Mouse (Mus musculus): Measurements from ENCODE around the gene Snx29.

GRCm38 (mm10) chr16:11407932-11408620 lies 85.4 kb downstream of the Snx29 start:
- no peak for TF ChIP-seq EP300 (IDR thresholded peaks at IDR 0.05; ENCODE audit: low read length)
- no peak for TF ChIP-seq CTCF (conservative IDR thresholded peaks at IDR 0.05 in 1 of 2, IDR thresholded peaks at IDR 0.05 in 1 of 2; ENCODE audit: low read depth in 2 of 2, low read length in 2 of 2)
- no peak for TF ChIP-seq GABPA (IDR thresholded peaks at IDR 0.05; ENCODE audit: insufficient replicate concordance, low read depth, low read length)
- no peak for TF ChIP-seq UBTF (IDR thresholded peaks at IDR 0.05; ENCODE audit: low read depth, low read length)
- no peak for TF ChIP-seq RCOR1 (conservative IDR thresholded peaks at IDR 0.05; ENCODE audit: low read depth, low read length)
- no peak for TF ChIP-seq HCFC1 (IDR thresholded peaks at IDR 0.05; ENCODE audit: low read depth, low read length)
- no peak for TF ChIP-seq MAZ (IDR thresholded peaks at IDR 0.05; ENCODE audit: low read depth, low read length)
- TF ChIP-seq USF1 (IDR thresholded peaks at IDR 0.05; ENCODE audit: low read depth, low read length), result no peak
- no peak for TF ChIP-seq BHLHE40 (IDR thresholded peaks at IDR 0.05; ENCODE audit: low read depth, low read length)
- no peak for TF ChIP-seq ETS1 (conservative IDR thresholded peaks at IDR 0.05; ENCODE audit: low read depth, low read length)
- TF ChIP-seq USF2 (conservative IDR thresholded peaks at IDR 0.05; ENCODE audit: low read depth, low read length), result no peak
- no peak for TF ChIP-seq POLR2A (IDR thresholded peaks at IDR 0.05; ENCODE audit: low read depth, low read length)
- no peak for TF ChIP-seq TCF12 (IDR thresholded peaks at IDR 0.05; ENCODE audit: low read depth, low read length)

Data from CH12.LX (cell line).